Mouse (Mus musculus): ENCODE data around the gene Ccdc173.

Gene Ccdc173

GRCm38 (mm10) chr2:69778836-69779177 is 10.6 kb downstream of the Ccdc173 start:
- DNase-seq, result peak; percentile 31

GRCm38 (mm10) chr2:69777985-69778835 is 11.2 kb downstream of the Ccdc173 start:
- DNase-seq, result no peak

GRCm38 (mm10) chr2:69773331-69773730 is 16.0 kb downstream of the Ccdc173 start:
- peak; percentile 37 for DNase-seq

- no peak for DNase-seq
Measured at GRCm38 (mm10) chr2:69764716-69765115, 24.7 kb downstream of the Ccdc173 start.

GRCm38 (mm10) chr2:69763340-69763739 is 26.0 kb downstream of the Ccdc173 start:
- DNase-seq, result no peak

GRCm38 (mm10) chr2:69760980-69761379 is 28.4 kb downstream of the Ccdc173 start:
- DNase-seq, result no peak

GRCm38 (mm10) chr2:69745091-69745490 is 44.3 kb downstream of the Ccdc173 start:
- DNase-seq, result no peak

- DNase-seq, result no peak
Measured at GRCm38 (mm10) chr2:69723519-69723825, 65.9 kb downstream of the Ccdc173 start.

GRCm38 (mm10) chr2:69722650-69723518 is 66.5 kb downstream of the Ccdc173 start:
- DNase-seq, result peak; percentile 96

- no peak for DNase-seq
Measured at GRCm38 (mm10) chr2:69722273-69722649, 67.1 kb downstream of the Ccdc173 start, which contains the start of gene Ppig. TSS of gene Ppig (plus strand) at chr2:69722545.

- DNase-seq, result no peak
Measured at GRCm38 (mm10) chr2:69719121-69719520, 70.3 kb downstream of the Ccdc173 start.

- DNase-seq, result no peak
Measured at GRCm38 (mm10) chr2:69716483-69716882, 72.9 kb downstream of the Ccdc173 start.

GRCm38 (mm10) chr2:69714126-69714525 is 75.2 kb downstream of the Ccdc173 start:
- DNase-seq, result no peak

- no peak for DNase-seq
Measured at GRCm38 (mm10) chr2:69713626-69714014, 75.8 kb downstream of the Ccdc173 start.

- peak; percentile 79 for DNase-seq
Measured at GRCm38 (mm10) chr2:69712981-69713625, 76.3 kb downstream of the Ccdc173 start, which contains the start of gene Fastkd1. TSS of gene Fastkd1 (minus strand) at chr2:69713516.

- no peak for DNase-seq
Measured at GRCm38 (mm10) chr2:69712171-69712570, 77.2 kb downstream of the Ccdc173 start.

Measured in right cerebral cortex, postnatal 14 days (tissue).